Mouse (Mus musculus): ENCODE measurements around the gene Ncbp3. TPM values are rescaled to one million over a fixed set of nuclear protein-coding genes. Genes with fewer than 3 reads are reported as not detected.

Ncbp3 gene
- polyA plus RNA-seq (2012; ENCODE audit: insufficient read depth, insufficient read length, low replicate concordance, missing spikeins), result not detected in 2 replicates

DNA sequence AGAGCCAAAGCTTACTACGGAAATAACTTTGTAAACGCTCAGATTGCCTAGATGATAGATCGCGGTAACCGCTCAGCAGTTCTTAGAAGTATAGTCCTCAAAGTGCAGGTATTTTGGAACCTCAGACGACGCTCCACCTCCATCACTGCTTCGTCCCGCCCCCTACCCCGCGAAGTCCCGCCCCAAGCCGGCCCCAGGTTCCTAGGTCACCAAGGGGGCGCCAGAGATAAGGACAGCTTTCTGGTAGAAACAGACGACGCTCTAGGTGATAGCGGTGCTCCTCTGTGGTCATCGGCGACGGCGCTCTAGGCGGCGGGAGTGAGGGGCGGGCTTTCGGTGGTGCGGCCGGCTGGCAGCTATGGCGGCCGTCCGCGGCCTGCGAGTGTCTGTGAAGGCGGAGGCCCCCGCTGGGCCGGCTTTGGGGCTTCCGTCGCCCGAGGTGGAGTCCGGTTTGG lies at the start of gene Ncbp3:
Ncbp3 (plus strand) TSS at position 242 of the 455 bp plus-strand sequence.
- Histone ChIP-seq H3K4me1 (ENCODE audit: control insufficient read depth, insufficient read depth, low read length) (peaks cover 13% of the 10 kb centered on the region), H3K4me3 (ENCODE audit: insufficient read depth, low read depth, low read length) (peak within 1 kb of the TSS; percentile 60), H3K27ac (ENCODE audit: insufficient read depth, low read depth, low read length) (peak within 1 kb of the TSS; percentile 72)
- under 1% methylated on average over 39 of the region's 39 CpGs for WGBS
- TF ChIP-seq POLR2A (IDR thresholded peaks at IDR 0.05; ENCODE audit: insufficient read depth, low read depth, low read length), result peak; percentile 90
- TF ChIP-seq CTCF (IDR thresholded peaks at IDR 0.05; ENCODE audit: insufficient read depth, low read depth, low read length), result peak; percentile 66

DNA sequence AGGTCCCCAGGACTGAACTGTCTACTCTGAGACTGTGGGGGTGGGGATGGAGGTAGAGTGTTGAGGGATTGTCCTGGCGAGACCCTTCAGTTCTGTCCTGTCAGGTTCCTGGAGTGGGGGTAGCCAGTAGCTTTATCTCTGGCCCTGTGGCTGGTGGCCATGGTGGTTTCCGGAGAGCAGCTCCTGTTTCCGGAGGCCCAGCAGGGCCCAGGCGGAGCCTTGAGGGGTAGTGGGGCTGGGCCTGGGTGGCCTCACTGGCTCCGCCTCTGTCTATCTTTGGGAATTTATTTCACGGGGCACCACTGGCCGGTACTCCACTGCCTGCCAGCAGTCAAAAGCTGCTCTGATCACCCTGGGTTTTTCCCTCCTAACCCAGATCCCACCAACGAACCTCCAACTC lies 48.8 kb upstream of the Ncbp3 start, which contains the start of gene P2rx1:
P2rx1 (plus strand) TSS at position 333 of the 400 bp plus-strand sequence.
- no peaks in the 10 kb centered on the region for H3K4me1 ChIP-seq (ENCODE audit: control insufficient read depth, insufficient read depth, low read length)
- TF ChIP-seq CTCF (IDR thresholded peaks at IDR 0.05; ENCODE audit: insufficient read depth, low read depth, low read length) (no peak), POLR2A (IDR thresholded peaks at IDR 0.05; ENCODE audit: insufficient read depth, low read depth, low read length) (no peak)
- no peak within 1 kb of the TSS for H3K27ac ChIP-seq (ENCODE audit: insufficient read depth, low read depth, low read length)
- no peak within 1 kb of the TSS for H3K4me3 ChIP-seq (ENCODE audit: insufficient read depth, low read depth, low read length)
- 73% methylated on average over 8 of the region's 8 CpGs for WGBS

GRCm38 (mm10) chr11:73001029-73001428 lies 46.6 kb upstream of the Ncbp3 start:
- Histone ChIP-seq H3K4me3 (ENCODE audit: insufficient read depth, low read depth, low read length) (no peak overlapping the region), H3K4me1 (ENCODE audit: control insufficient read depth, insufficient read depth, low read length) (no peaks in the 10 kb centered on the region), H3K27ac (ENCODE audit: insufficient read depth, low read depth, low read length) (no peak overlapping the region)
- no peak for TF ChIP-seq POLR2A (IDR thresholded peaks at IDR 0.05; ENCODE audit: insufficient read depth, low read depth, low read length)
- TF ChIP-seq CTCF (IDR thresholded peaks at IDR 0.05; ENCODE audit: insufficient read depth, low read depth, low read length), result peak; percentile 36; the same call in 1 of the 2 replicates
- 16% methylated on average over 6 of the region's 6 CpGs for WGBS

DNA sequence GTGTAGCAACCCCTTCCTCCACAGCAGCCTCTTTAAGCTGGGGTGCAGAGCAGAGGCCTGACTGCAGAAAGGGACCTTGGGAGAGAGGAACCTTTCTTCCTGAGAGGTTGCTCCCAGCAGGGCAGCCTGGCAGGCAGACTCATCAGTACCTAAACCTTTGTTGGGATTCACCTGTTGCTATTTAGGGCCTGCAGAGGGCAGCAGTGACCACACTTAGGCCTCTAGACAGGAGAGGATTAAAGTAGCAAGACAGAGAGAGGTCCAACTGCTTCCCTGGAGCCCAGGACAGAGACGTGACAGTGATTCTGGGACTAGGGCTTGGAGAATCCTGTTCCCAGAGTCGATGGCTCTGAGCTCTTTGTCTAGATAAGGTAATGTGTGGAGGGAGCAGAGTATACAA lies 41.2 kb upstream of the Ncbp3 start:
- Histone ChIP-seq H3K4me1 (ENCODE audit: control insufficient read depth, insufficient read depth, low read length) (peaks cover 13% of the 10 kb centered on the region), H3K27ac (ENCODE audit: insufficient read depth, low read depth, low read length) (no peak overlapping the region), H3K4me3 (ENCODE audit: insufficient read depth, low read depth, low read length) (no peak overlapping the region)
- 26% methylated on average over 2 of the region's 2 CpGs for WGBS
- no peak for TF ChIP-seq POLR2A (IDR thresholded peaks at IDR 0.05; ENCODE audit: insufficient read depth, low read depth, low read length)
- no peak for TF ChIP-seq CTCF (IDR thresholded peaks at IDR 0.05; ENCODE audit: insufficient read depth, low read depth, low read length)

DNA sequence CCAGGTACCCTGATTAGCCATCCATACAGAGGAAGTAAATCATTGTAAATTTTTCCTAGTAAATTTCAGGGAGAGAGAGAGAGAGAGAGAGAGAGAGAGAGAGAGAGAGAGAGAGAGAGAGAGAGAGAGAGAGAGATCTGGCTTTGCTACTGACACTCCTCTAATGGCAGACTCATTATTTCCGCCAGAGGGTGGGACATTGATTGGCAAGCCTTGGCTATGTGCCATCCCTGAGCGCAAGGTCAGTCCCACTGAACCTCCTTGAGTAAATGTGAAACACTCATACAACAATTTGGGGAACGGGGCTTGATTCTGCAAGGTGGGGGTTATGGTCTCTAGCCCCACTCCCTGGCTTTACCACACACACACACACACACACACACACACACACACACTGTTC lies 40.5 kb upstream of the Ncbp3 start:
- no peak overlapping the region for H3K4me3 ChIP-seq (ENCODE audit: insufficient read depth, low read depth, low read length)
- TF ChIP-seq POLR2A (IDR thresholded peaks at IDR 0.05; ENCODE audit: insufficient read depth, low read depth, low read length) (no peak), CTCF (IDR thresholded peaks at IDR 0.05; ENCODE audit: insufficient read depth, low read depth, low read length) (no peak)
- peaks cover 13% of the 10 kb centered on the region for H3K4me1 ChIP-seq (ENCODE audit: control insufficient read depth, insufficient read depth, low read length)
- 27% methylated on average over 3 of the region's 3 CpGs for WGBS
- no peak overlapping the region for H3K27ac ChIP-seq (ENCODE audit: insufficient read depth, low read depth, low read length)

DNA sequence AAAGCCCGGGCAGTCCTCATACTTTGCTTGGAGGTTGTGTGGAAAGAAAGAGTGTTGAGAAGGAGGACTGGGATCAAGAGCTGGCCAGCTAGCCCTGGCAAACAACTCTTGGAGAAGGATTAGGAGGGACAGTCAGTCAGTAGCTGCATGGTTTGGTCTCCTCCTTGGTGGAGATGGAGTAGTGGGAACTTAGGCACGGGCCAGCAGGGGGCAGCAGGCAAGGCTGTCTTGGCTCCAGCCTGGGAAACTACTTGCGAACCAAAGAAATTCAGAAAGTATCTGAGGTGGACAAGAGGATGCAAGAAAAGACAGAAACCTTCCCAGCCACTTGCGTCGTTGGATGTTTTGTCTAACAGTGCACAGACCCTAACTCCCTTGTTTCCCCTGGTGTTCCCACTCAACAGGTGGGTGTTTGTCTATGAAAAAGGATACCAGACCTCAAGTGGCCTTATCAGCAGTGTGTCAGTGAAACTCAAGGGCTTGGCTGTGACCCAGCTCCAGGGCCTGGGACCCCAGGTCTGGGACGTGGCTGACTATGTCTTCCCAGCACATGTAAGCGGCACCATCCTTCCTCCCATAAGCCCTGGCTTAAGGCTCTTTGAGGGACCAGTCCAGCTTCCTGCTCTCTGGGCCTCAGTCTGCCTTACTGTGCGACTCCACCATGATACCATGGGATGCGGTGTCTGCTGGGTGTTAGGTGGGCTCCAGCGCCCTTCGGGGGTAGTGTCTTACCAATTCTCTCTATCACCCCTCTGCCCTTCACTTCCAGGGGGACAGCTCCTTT lies 39.7 kb upstream of the Ncbp3 start:
- no peak overlapping the region for H3K27ac ChIP-seq (ENCODE audit: insufficient read depth, low read depth, low read length)
- TF ChIP-seq CTCF (IDR thresholded peaks at IDR 0.05; ENCODE audit: insufficient read depth, low read depth, low read length) (peak; percentile 83), POLR2A (IDR thresholded peaks at IDR 0.05; ENCODE audit: insufficient read depth, low read depth, low read length) (no peak)
- 62% methylated on average over 11 of the region's 11 CpGs for WGBS
- peaks cover 13% of the 10 kb centered on the region for H3K4me1 ChIP-seq (ENCODE audit: control insufficient read depth, insufficient read depth, low read length)
- H3K4me3 ChIP-seq (ENCODE audit: insufficient read depth, low read depth, low read length), result no peak overlapping the region

GRCm38 (mm10) chr11:73008826-73009225 lies 38.8 kb upstream of the Ncbp3 start:
- Histone ChIP-seq H3K4me3 (ENCODE audit: insufficient read depth, low read depth, low read length) (no peak overlapping the region), H3K27ac (ENCODE audit: insufficient read depth, low read depth, low read length) (no peak overlapping the region), H3K4me1 (ENCODE audit: control insufficient read depth, insufficient read depth, low read length) (peaks cover 17% of the 10 kb centered on the region)
- 76% methylated on average over 2 of the region's 2 CpGs for WGBS
- no peak for TF ChIP-seq CTCF (IDR thresholded peaks at IDR 0.05; ENCODE audit: insufficient read depth, low read depth, low read length)
- TF ChIP-seq POLR2A (IDR thresholded peaks at IDR 0.05; ENCODE audit: insufficient read depth, low read depth, low read length), result no peak

DNA sequence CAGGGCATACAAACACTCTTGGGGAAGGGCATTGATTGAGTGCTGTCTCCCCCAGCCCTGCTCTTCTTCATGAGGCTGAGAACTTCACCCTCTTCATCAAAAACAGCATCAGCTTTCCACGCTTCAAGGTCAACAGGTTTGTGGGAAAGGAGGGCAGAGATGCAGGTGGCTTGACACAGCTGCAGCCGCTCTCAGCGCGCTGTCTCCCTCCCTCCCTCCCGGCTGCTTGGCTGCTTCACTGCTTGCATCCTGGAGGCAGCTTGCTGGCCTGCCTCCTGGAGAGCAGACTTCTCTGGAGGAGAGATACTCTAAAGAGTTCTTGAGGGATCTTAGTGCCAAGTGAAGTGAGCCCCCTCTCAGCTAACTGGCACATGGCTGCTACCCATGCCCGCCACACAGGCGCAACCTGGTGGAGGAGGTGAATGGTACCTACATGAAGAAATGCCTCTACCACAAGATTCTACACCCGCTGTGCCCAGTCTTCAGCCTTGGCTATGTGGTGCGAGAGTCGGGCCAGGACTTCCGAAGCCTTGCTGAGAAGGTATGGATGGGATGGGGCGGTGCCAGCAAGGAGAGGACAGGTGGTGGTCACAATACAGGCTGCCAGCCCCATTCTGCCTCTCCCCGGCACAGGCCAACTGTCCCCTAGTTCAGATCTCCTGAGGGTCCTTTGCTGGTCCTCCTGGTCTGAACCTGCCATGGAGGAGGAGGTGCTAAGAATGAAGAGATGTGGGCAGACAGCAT lies 37.9 kb upstream of the Ncbp3 start:
- Histone ChIP-seq H3K27ac (ENCODE audit: insufficient read depth, low read depth, low read length) (no peak overlapping the region), H3K4me3 (ENCODE audit: insufficient read depth, low read depth, low read length) (no peak overlapping the region), H3K4me1 (ENCODE audit: control insufficient read depth, insufficient read depth, low read length) (peaks cover 24% of the 10 kb centered on the region)
- 54% methylated on average over 13 of the region's 13 CpGs for WGBS
- TF ChIP-seq CTCF (IDR thresholded peaks at IDR 0.05; ENCODE audit: insufficient read depth, low read depth, low read length), result no peak
- TF ChIP-seq POLR2A (IDR thresholded peaks at IDR 0.05; ENCODE audit: insufficient read depth, low read depth, low read length), result no peak

- no peak overlapping the region for H3K27ac ChIP-seq (ENCODE audit: insufficient read depth, low read depth, low read length)
- TF ChIP-seq POLR2A (IDR thresholded peaks at IDR 0.05; ENCODE audit: insufficient read depth, low read depth, low read length) (no peak), CTCF (IDR thresholded peaks at IDR 0.05; ENCODE audit: insufficient read depth, low read depth, low read length) (no peak)
- WGBS, result 83% methylated on average over 5 of the region's 5 CpGs
- H3K4me1 ChIP-seq (ENCODE audit: control insufficient read depth, insufficient read depth, low read length), result peaks cover 42% of the 10 kb centered on the region
- H3K4me3 ChIP-seq (ENCODE audit: insufficient read depth, low read depth, low read length), result no peak overlapping the region
Observed at GRCm38 (mm10) chr11:73013981-73014380, 33.6 kb upstream of the Ncbp3 start.
